Mouse (Mus musculus) heart, embryonic 14.5 days (tissue): ENCODE data around the gene Ablim2. TPM values are rescaled to one million over a fixed set of nuclear protein-coding genes. Genes with fewer than 3 reads are reported as not detected.
A peak's percentile ranks its signal among the peaks of the same experiment; 100 is the strongest.

Experiments used
- ATAC-seq: fragments of 200-750 bp; cut with Nextera tagmentation; 2 replicates; pipeline ENCODE4 v1.8.0; 2017; ENCODE audit warnings: low read depth, moderate TSS enrichment; ENCODE audit not compliant: insufficient number of reproducible peaks, insufficient read depth, low FRiP score
- H3K27ac ChIP-seq, 2 experiments: fragments of 200-500 bp in 1 of 2; fragments of 300-500 bp in 1 of 2; sonication (generic) in 1 of 2; replicated peaks in 1 of 2; 2 replicates each; pipeline ENCODE4 v1.5.1; 2012 to 2014; ENCODE audit warnings: low read depth in 2 of 2, low read length in 2 of 2, control low read depth in 1 of 2, mild to moderate bottlenecking in 1 of 2, mixed read lengths in 1 of 2; ENCODE audit not compliant: control insufficient read depth in 1 of 2, insufficient read depth in 1 of 2
- H3K27me3 ChIP-seq: fragments of 300-500 bp; sonication (generic); 2 replicates; pipeline ENCODE4 v1.6.1; 2014; ENCODE audit warnings: mild to moderate bottlenecking, low read length, control low read depth; ENCODE audit not compliant: control insufficient read depth, insufficient read depth
- H3K36me3 ChIP-seq: fragments of 300-500 bp; sonication (generic); 2 replicates; pipeline ENCODE4 v1.6.1; 2014; ENCODE audit warnings: mild to moderate bottlenecking, control low read depth, low read length, mixed read lengths; ENCODE audit not compliant: control insufficient read depth, insufficient read depth
- H3K4me1 ChIP-seq, 2 experiments: fragments of 200-500 bp in 1 of 2; fragments of 300-500 bp in 1 of 2; sonication (generic) in 1 of 2; 2 replicates each; pipeline ENCODE4 v1.6.1; 2012 to 2014; ENCODE audit warnings: low read length in 2 of 2, control low read depth in 1 of 2, mixed read lengths in 1 of 2; ENCODE audit not compliant: control insufficient read depth in 2 of 2, insufficient read depth in 2 of 2
- H3K4me2 ChIP-seq: fragments of 300-500 bp; sonication (generic); 2 replicates; pipeline ENCODE4 v1.6.1; 2014; ENCODE audit warnings: mild to moderate bottlenecking, low read length
- H3K4me3 ChIP-seq, 2 experiments: fragments of 200-500 bp in 1 of 2; fragments of 300-500 bp in 1 of 2; sonication (generic) in 1 of 2; 2 replicates each; pipeline ENCODE4 v1.5.1; 2012 to 2014; ENCODE audit warnings: low read length in 2 of 2, mild to moderate bottlenecking in 2 of 2, control low read depth in 1 of 2, low read depth in 1 of 2, moderate library complexity in 1 of 2; ENCODE audit not compliant: control insufficient read depth in 1 of 2, insufficient read depth in 1 of 2
- H3K9ac ChIP-seq: fragments of 300-500 bp; sonication (generic); 2 replicates; pipeline ENCODE4 v1.6.1; 2014; ENCODE audit warnings: mild to moderate bottlenecking, low read length
- H3K9me3 ChIP-seq: fragments of 300-500 bp; sonication (generic); 2 replicates; pipeline ENCODE4 v1.6.1; 2016; ENCODE audit warnings: low read length, control low read depth; ENCODE audit not compliant: control insufficient read depth
- WGBS: fragments of 180-500 bp; shearing (Covaris S2); extraction: QIAGEN DNeasy Blood & Tissue Kit; methylation state at CpG from one replicate; pipeline ENCODE4 v1.1.7; 2014; 5-methylcytosine and 5-hydroxymethylcytosine counted together
- polyA plus RNA-seq: library from polyadenylated mRNA; unstranded; fragments of >200 nt; fragmentation: Nextera tagmentation; extraction: Ambion mirVana; gene quantifications from 2 replicates; pipeline ENCODE4 v1.2.1, GENCODE M21; 2014

The Ablim2 gene
- polyA plus RNA-seq, 1 experiment from 2014 or later = 4.0 TPM

GRCm38 (mm10) chr5:35787847-35788246 lies 30.2 kb downstream of the Ablim2 start:
- ATAC-seq = no peak
- no peaks in the 10 kb centered on the region for H3K36me3 ChIP-seq

DNA sequence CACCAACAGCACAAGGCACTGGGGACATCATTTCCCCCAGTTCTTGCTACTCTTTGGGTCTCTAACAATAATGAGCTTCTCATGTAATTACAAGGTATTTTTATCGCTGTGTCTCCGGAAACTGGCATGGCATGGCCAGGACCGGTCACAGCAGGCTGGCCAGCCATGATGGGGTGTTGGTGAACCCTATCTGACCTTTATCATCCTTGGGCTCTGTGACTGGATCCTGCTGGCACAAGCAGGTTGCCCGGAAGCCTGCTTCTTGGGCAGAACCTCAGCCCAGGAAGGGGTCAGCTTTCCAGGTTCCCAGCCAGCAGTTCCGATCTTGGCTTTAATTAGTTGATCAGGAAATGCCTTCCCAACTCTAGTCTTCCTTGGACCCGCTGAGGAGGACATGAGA lies 31.0 kb downstream of the Ablim2 start:
- H3K27ac ChIP-seq = no peak overlapping the region
- H3K4me3 ChIP-seq = no peak overlapping the region
- H3K4me1 ChIP-seq = peaks cover 4 to 12% of the 10 kb centered on the region in 2 experiments; a peak in 3 of 4 replicates
- H3K4me2 ChIP-seq = no peak overlapping the region
- ATAC-seq = no peak
- no peak overlapping the region for H3K9ac ChIP-seq
- no peaks in the 10 kb centered on the region for H3K9me3 ChIP-seq
- H3K36me3 ChIP-seq = no peaks in the 10 kb centered on the region
- WGBS = 70% methylated on average over 6 of the region's 6 CpGs
- no peaks in the 10 kb centered on the region; the same call in 1 of the 2 replicates for H3K27me3 ChIP-seq

More at GRCm38 (mm10) chr5:35787847-35788246, 30.2 kb downstream of the Ablim2 start:
- H3K4me1 ChIP-seq = peaks cover 4 to 8% of the 10 kb centered on the region in 2 experiments; a peak in 3 of 4 replicates
- 85% methylated on average over 12 of the region's 12 CpGs for WGBS
- no peaks in the 10 kb centered on the region; the same call in 1 of the 2 replicates for H3K27me3 ChIP-seq
- H3K9ac ChIP-seq = no peak overlapping the region
- no peak overlapping the region for H3K27ac ChIP-seq
- no peaks in the 10 kb centered on the region for H3K9me3 ChIP-seq
- no peak overlapping the region for H3K4me2 ChIP-seq
- H3K4me3 ChIP-seq = no peak overlapping the region

DNA sequence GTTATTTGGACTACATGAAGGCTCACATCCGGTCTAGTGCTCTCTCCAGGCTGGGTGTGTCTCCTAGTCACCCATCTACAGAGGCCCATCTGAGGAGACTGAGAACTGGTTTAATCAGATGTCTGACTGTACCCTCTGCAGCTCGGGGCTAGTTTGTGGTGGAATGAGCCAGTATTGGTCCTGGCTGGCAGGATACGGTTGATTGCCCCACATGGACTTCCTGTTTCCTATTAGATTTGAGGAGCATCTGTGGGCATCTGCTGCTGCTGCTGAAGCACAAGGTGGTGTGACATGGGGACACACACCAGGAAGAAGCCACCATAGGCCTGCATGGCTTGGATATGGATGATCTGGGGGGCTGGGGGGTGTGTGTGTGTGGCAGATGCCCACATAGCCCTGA lies 32.0 kb downstream of the Ablim2 start:
- Histone ChIP-seq H3K9me3 (no peaks in the 10 kb centered on the region), H3K27ac (no peak overlapping the region), H3K36me3 (no peaks in the 10 kb centered on the region), H3K27me3 (no peaks in the 10 kb centered on the region; the same call in 1 of the 2 replicates), H3K4me3 (no peak overlapping the region), H3K9ac (no peak overlapping the region), H3K4me1 (peaks cover 7 to 14% of the 10 kb centered on the region in 2 experiments; a peak in 3 of 4 replicates), H3K4me2 (no peak overlapping the region)
- 84% methylated on average over 3 of the region's 3 CpGs for WGBS
- no peak for ATAC-seq

DNA sequence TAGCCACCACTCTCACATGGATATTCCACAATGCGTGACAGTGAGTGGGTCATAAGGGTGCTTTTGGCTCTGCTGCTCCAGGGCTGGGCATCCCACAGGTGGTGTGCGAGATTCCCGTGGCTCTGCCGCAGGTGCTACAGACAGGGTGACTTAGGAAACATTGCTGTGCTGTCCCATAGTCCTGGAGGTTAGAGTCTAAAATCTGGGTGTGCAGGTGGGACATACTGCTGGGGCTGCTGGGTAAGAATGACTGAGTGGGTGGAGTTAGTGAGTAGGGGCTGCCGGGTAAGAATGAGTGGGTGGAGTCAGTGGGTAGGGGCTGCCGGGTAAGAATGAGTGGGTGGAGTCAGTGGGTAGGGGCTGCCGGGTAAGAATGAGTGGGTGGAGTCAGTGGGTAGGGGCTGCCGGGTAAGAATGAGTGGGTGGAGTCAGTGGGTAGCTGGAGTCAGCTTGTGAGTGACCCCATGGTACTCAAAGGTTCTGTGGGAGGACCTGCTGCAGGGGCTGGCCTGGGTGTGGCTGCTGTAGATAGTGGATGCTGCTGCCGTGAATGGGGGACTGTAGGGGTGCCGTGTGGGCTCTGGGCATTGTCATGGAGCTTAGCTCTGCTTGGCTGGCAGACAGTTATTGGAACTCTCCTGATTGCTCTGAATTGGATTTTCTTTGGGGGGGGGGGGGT lies 32.8 kb downstream of the Ablim2 start:
- no peak for ATAC-seq
- peaks cover 13 to 21% of the 10 kb centered on the region in 2 experiments for H3K4me1 ChIP-seq
- no peak overlapping the region for H3K4me2 ChIP-seq
- H3K27me3 ChIP-seq = no peaks in the 10 kb centered on the region
- no peaks in the 10 kb centered on the region for H3K36me3 ChIP-seq
- H3K9ac ChIP-seq = no peak overlapping the region
- no peak overlapping the region for H3K4me3 ChIP-seq
- H3K27ac ChIP-seq = no peak overlapping the region
- 45% methylated on average over 9 of the region's 10 CpGs for WGBS
- no peaks in the 10 kb centered on the region for H3K9me3 ChIP-seq

DNA sequence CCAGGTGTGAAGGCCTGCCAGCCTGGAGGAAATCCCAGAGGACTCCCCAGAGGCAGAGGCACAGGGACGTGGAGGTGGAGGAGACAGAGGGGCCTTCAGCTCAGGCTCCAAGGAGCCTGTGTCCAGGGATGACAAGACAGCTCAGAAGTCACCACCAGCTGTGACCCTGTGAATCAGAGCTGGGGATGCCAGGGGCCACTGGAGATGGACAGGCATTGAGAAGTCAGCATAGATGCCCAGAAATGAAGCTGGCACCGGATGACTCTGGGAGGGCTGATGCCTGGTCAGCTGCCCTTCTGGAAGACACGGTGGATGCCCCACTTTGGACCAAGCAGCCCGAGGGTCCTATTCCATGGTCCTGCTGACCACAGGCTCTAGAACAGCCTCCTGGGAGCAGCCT lies 36.3 kb downstream of the Ablim2 start:
- Histone ChIP-seq H3K27ac (no peak overlapping the region), H3K9ac (no peak overlapping the region), H3K36me3 (no peaks in the 10 kb centered on the region), H3K27me3 (no peaks in the 10 kb centered on the region; the same call in 1 of the 2 replicates), H3K4me2 (no peak overlapping the region), H3K4me3 (no peak overlapping the region), H3K9me3 (no peaks in the 10 kb centered on the region), H3K4me1 (peaks cover 18 to 24% of the 10 kb centered on the region in 2 experiments)
- WGBS = 83% methylated on average over 4 of the region's 4 CpGs
- ATAC-seq = no peak

GRCm38 (mm10) chr5:35794942-35795341 lies 37.3 kb downstream of the Ablim2 start:
- Histone ChIP-seq H3K27ac (peak overlapping the region; percentile 35 to 71), H3K4me3 (no peak overlapping the region), H3K9me3 (no peaks in the 10 kb centered on the region), H3K4me2 (no peak overlapping the region), H3K36me3 (no peaks in the 10 kb centered on the region), H3K27me3 (no peaks in the 10 kb centered on the region; the same call in 1 of the 2 replicates), H3K9ac (peak overlapping the region; percentile 56; the same call in 1 of the 2 replicates), H3K4me1 (peaks cover 18 to 24% of the 10 kb centered on the region in 2 experiments)
- WGBS = 55% methylated on average over 4 of the region's 4 CpGs
- ATAC-seq = peak; percentile 13; the same call in 1 of the 2 replicates

DNA sequence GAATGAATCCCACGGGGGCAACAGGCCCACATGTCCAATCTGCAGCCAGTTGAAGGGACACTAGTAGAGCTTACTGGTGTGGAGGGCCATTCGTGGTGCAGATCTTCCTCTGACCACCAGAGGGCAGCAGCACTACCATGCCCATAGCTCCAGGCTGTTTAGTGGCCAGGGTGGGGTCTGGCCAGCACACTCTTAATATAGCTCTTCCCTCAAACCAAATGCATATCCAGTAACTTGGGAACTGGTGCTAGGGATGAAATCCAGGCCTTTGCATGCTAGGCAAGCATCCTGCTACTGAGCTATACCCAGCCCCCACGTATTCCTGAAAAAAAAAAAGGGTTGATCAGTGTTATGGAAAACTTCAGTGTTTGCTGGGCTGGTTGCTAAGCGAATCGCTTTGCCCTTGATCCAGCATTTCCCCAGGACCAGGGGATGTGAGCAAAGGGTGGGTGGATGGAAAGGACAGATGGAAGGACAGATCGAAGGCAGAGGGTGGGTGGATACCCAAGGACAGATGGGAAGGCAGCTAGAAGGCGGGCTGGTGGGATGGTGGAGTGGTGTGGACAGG lies 37.9 kb downstream of the Ablim2 start:
- H3K4me1 ChIP-seq = peaks cover 18 to 24% of the 10 kb centered on the region in 2 experiments
- 40% methylated on average over 7 of the region's 7 CpGs for WGBS
- no peak overlapping the region for H3K4me3 ChIP-seq
- H3K9ac ChIP-seq = no peak overlapping the region
- H3K27ac ChIP-seq = peak overlapping the region; percentile 60 to 71
- no peaks in the 10 kb centered on the region for H3K36me3 ChIP-seq
- H3K4me2 ChIP-seq = no peak overlapping the region
- no peaks in the 10 kb centered on the region for H3K9me3 ChIP-seq
- no peaks in the 10 kb centered on the region; the same call in 1 of the 2 replicates for H3K27me3 ChIP-seq
- ATAC-seq = peak; percentile 70
